Mouse (Mus musculus) spleen, adult 2 months (tissue): ENCODE measurements at regions not wholly inside any gene's neighbourhood (a gene's known extent, or its start where the extent isn't known, plus 50 kb on each side); places are given as distances from the start of the nearest gene placed in this dataset.

ENCODE experiments used
- CTCF ChIP-seq: fragments of 200-500 bp; IDR thresholded peaks from 2 replicates; pipeline ENCODE4 v1.5.1; 2011; ENCODE audit warnings: mild to moderate bottlenecking, inconsistent platforms; ENCODE audit not compliant: insufficient read depth, insufficient read length, insufficient replicate concordance; ENCODE audit errors: extremely low read depth
- POLR2A ChIP-seq: fragments of 200-500 bp; IDR thresholded peaks from 2 replicates; pipeline ENCODE4 v1.6.1; 2011; ENCODE audit warnings: low read depth, low read length, inconsistent platforms

GRCm38 (mm10) chr7:133441169-133441568 lies 160.8 kb downstream of the Tex36 start:
- TF ChIP-seq CTCF, result no peak
- TF ChIP-seq POLR2A, result no peak
